Mouse (Mus musculus): Measurements from ENCODE around the gene Ctsz. TPM values are rescaled to one million over a fixed set of nuclear protein-coding genes. Genes with fewer than 3 reads are reported as not detected.

Ctsz gene
- polyA plus RNA-seq, 1 experiment: 166 TPM

DNA sequence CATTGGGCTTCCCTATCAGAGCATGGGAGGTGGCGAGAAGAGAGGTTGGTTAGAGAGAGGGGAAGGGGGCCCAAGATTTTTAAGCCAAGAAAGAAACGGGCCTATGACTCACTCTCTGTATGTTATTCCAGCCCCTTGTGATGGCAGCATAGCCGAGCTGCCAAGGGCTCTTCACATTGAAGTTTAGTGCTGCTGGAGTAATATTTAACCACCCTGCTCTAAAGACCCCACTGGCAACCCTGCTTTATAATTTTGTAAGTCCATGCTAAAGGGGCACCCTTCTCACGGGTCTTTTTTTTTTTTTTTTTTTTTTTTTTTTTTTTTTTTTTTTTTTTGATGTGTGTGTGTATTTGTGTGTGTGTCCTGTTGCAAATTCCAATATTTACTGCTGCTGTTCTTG is 3.1 kb upstream of the Ctsz start:
- no peak for DNase-seq (ENCODE audit: low read depth)

DNA sequence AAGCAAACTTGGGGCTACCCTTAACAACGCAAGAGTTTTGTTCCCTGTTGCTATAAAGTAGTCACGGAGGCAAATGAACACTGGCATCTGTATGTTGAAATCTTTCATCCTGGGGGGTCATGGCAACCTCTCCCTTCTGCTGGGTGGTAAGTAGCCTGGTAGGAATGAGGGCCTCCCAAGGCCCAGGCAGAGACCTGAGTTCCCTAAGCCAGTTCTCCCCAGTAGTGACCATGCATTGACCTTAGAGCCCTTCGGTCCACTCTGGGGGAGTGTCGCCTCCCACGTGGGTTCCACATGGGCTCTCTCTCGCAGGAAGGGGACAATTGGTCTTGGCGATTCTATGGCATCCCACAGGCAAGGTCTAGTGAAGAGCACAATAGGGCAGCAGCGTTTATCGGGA is 1.1 kb upstream of the Ctsz start:
- DNase-seq (ENCODE audit: low read depth): no peak

DNA sequence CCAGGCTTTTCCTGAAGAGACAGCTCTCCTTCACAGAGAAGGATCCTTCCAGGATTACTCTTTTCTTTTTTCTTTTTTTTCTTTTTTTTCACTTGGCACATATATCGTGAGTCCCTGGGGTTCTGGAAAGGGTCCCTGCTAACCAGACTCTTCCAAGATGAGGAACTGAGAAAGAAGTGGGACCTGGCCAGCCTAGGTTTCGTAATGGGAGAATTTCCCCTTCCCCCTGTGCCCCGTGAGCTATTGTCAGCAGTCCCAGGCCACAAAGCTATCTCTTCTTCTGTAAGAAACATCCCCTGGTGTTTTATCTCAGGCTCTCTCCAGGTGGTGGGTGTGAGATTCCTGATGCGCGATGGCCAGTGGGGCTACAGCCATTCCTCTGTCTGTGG is 605 bp upstream of the Ctsz start:
- DNase-seq (ENCODE audit: low read depth): no peak

DNA sequence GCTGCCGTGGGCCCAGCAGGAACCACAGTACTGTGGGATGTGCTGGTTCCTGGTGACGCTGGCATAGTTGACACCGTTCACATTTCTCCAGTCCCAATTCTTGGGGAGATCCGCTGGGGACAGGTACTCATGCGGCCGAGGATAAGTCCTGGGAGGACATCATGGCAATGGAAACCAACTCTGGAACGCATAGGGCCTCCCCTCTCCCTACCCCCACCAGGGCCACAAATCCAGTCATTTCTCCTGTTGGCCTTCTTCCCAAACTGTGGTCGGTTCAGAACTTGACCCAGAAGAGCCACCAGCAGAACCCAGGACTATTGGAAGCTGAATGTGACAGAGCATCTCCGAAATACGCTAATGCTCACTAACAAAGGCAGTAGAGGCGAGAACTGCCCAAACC is 658 bp downstream of the Ctsz start:
- DNase-seq (ENCODE audit: low read depth): no peak

DNA sequence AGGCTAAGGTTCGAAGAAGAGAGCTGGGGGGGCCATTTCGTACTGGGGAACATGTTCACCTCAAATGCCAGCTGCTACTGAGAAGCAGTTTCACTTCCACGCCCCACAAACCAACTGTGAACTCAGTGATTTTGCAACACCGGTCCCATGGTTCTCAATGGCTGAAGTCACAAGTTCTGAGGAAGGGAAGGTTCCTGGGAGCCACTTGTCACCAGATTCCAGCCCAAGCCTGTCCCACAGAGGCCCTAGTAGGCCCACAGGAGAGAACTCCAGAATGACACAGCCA is 1.2 kb downstream of the Ctsz start:
- DNase-seq (ENCODE audit: low read depth): no peak

DNA sequence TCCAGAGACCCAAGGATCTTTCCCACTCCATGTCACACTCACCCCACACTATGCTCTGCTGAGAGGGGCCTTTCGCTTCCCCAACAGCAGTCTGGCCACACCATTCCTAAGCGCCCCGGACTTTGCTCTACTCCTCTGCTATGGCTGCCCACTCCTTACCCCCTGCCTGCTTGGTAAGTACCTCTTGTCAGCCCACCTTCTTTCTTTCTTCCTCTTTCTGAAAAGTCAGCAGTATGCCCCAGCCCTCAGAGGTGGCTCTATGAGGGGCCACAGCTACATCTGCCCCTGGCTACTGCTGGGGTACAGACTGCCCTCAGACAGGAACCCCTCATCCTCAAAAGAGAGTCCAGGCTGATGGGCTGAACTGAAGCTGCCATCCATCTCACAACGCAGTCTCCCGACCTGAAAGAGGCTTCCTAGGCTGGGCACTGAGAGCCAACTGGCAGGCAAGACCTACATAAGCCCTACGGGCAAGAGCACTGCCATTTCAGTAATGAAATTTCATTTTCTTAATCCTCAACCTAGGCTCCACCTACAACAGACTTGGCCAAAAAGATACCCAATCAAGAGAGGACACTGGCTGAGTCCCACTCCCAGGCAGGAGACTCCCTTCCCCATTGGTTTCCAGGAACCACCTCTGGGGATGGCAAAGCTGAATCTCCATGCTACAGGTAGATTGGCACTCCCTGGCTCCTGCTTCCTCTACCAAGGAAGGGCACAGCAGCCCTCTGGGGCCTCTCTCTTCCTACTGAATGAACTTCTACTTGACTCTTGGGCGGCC is 1.7 kb downstream of the Ctsz start:
- no peak for DNase-seq (ENCODE audit: low read depth)

DNA sequence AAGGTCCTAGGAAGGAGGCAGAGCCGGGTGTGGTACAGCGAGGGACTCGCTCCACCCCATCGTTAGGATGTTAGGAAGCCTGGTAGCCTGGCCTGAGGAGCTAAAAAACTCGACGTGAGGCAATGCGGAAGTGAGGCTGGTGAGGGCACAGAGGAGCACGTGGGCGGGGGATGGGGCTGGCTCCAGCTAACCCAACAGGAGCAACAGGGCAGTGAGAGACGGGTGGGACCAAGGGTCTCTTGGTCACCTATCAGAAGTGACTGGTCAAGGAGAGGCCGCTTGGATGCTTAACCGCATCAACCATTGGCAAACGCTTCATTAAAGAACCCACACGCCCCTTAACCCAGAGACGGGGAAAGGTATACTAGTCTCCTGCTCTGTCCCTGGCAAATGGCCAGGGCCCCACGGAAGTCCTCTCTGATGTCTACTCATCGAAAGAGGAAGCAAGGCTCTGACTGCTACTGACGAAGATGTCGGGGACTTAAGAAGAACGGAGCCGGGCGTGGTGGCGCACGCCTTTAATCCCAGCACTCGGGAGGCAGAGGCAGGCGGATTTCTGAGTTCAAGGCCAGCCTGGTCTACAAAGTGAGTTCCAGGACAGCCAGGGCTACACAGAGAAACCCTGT is 2.6 kb downstream of the Ctsz start:
- no peak for DNase-seq (ENCODE audit: low read depth)

DNA sequence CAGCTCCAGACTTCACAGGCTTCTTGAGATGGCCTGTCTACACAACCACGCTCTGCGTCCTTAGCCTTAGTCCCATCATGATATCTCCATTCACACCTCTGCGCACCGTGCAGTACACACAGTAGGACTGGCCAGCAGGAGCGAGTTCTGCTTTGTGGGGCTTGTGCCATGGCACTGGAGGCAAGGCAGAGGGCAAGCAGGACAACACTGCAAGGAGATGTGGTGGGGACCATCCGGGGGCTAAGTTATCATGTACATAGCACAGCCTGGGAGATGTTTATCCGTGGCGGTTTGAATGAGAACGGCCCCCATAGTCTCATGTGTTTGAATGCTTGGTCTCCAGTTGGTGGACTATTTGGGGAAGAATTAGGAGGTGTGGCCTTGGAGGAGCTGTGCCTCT is 3.9 kb downstream of the Ctsz start:
- DNase-seq (ENCODE audit: low read depth): no peak

DNA sequence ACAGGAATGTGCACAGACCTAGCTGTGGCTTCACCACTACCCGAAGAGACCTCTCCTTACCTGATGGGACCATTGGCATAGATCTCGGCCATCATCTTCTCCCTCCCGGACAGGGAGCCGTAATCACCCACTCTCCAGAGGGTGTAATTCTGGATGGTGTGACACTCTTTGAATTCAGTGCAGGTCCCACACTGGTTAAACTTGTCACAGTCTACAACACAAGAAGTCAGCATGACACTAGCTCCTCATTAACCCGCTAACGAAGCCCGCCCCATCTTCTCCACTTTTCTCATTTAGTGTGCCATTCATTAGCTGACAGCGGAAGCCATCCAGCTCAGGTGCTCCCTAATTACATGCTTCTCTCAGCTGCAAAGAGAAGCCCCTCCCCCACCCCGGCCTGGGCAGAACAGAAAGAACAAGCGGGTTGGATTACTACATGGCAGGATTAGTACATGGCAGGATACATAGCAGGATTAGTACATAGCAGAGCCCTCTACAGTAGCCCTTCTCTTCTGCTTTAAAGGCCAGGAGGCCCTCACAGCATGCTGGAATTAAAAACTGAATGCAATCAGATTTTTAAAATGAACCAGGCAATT is 9.7 kb downstream of the Ctsz start:
- DNase-seq (ENCODE audit: low read depth): no peak

DNA sequence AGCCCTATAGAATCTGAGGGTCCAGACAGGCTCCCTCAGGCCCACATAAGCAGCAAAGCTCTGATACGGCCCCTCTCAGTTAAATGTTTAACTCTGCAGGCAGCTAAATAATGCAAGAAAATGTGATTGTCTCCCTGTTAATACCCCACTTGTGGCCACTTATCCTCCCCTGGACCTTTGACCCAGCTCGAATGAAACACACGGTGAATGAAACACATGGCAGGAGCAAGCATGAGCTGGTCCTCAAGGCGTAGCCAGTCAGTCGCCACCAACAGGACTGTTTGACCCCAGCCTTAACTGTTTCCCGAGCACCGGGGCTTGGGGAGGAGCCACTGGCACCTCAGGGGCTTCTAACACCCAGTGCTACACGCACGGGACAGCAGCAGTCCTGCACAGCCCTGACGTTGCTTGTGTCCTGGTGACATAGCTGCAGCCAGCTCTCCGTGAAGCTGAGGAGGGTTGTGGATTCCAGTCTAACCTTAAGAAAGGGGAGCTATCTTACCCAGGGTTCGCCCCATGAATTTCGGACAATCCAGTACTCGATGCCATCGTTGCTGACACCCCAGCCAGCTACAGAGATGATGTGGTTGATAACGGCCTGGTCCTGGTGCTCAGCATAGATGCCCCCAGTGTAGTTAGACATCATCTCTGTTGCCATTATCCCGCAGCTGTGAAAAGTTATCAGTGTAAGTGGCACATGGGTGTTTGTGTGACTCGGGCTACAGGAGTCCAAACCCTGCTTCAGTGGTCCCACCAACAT is 10.6 kb downstream of the Ctsz start:
- no peak for DNase-seq (ENCODE audit: low read depth)

DNA sequence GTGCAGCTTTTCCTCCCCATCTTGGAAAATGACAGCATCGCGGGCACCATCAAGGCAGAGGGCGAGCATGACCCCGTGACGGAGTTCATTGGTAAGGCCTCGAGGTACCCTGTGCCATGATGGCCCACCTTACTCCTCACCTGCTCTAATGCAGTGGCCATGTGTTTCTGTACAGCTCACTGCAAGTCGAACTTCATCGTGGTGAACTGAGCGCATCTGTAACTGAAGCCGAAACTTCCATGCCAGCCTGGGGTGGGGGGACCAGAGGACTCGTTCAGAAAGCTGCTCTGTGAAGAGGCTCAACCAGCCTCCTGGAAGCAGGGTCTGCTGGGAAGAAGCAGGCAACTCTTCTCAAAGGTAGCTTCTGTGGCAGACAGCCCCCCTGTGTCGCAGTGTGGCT is 12.0 kb downstream of the Ctsz start:
- no peak for DNase-seq (ENCODE audit: low read depth)

DNA sequence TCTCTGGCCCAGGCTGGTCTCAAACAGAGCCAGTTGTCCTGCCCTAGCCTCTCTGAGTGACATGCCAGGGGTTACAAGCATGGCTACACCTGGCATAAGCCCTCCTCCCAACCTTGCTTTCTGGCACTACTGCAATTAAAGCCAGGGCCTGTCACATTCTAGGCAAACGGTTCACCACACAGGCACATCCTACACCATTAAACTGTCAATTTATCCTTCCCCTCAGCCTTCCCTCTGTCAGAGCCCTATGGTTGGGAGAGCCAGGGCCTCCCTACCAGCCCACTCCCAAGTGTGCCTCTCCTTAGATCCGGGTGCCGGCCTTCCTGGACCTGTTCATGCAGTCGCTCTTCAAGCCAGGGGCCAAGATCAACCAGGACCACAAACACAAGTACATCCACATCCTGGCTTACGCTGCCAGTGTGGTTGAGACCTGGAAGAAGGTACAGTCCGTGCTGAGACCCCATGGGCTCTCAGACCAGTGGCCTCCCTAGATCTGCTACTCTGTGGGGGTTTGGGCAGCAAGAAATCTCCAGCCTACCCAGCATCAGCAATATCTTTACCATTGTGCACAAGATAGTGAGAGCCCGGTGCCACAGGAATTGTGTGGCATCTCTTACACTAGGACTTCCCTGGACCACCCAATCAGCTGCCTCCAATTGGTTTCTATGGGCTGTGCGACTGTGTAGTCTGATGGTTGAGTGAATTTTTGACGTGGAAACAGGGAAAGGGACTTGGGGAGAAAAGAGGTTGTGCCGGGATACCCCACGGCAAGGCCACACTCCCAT is 14.3 kb downstream of the Ctsz start:
- no peak for DNase-seq (ENCODE audit: low read depth)

DNA sequence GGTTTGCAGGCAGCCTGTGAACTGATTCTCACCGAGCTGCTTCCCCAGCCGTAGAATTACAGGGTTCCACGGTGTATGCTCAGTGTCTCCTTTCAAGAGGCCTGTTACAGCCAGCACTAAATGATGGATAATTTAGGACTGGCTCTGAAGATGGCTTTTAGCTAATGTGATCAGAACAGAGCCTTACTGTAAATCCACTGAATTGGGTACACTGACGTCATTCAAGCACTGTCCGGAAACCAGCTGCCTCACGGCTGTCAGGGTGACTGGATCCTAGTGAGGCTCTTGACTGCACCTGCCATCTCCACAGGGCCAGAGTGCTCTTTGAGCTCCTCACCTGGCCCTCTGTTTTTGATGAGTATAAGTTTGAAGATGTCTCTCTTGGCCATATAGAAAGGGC is 17.7 kb downstream of the Ctsz start:
- no peak for DNase-seq (ENCODE audit: low read depth)

DNA sequence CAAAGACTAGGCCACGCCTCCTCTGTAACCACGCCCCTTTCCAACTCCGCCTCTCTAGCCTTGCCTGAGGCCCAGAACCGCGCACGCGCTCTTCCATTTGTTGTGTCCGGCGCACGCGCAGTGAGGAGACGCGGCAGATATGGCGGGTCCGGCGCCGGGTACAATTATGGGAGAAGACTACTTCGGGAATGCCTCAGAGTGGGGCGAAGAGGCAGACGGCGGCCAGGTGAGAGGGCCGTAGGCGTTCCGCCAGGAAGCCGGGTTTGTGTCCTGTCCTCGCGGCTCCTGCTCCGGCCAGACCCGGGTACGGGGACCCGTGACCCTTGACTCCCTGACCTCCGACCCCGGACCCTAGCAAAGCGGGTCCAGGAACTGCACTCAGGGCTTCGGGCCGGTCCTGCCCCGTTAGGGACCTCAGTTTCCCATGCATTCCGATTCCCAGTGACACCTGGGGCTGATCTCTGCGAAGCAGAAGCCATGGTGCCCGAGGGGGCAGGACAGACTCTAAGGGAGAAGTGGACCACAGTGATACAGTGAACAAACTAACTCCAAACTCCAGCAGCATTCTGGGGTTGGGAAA is 23.0 kb downstream of the Ctsz start, which contains the start of gene Nelfcd:
Gene Nelfcd, plus strand, starts transcription at position 74 of the 580 bp plus-strand sequence.
- peak; percentile 42 for DNase-seq (ENCODE audit: low read depth)

DNA sequence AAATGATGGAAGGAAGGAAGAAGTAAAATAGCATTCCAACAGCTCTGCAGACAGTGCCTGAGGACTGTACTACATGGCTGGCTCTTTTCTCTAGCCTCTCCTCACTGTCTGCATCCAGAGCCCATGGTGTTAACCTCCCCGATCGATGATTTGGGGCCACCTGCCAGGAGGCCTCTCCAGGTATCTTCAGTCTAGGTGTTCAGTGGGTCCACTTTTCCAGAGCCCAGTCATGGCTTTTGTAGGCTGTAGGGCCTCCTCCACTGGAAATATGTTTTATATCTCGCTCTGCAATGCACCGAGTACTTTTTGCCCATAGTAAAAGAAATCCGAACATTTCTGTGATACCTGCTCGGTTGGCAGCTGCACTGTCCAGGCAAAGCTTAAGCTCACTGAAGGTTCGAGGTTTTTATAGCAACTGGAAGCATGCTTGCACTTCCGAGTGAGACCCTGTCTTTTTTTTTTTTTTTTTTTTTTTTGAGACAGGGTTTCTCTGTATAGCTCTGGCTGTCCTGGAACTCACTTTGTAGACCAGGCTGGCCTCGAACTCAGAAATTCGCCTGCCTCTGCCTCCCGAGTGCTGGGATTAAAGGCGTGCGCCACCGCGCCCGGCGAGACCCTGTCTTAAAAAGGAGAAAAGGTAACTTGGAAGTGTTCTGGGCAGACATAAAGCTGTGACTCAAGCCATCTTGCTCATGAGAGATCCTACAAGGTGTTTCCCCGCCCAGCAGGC is 23.7 kb downstream of the Ctsz start:
- DNase-seq (ENCODE audit: low read depth): no peak

DNA sequence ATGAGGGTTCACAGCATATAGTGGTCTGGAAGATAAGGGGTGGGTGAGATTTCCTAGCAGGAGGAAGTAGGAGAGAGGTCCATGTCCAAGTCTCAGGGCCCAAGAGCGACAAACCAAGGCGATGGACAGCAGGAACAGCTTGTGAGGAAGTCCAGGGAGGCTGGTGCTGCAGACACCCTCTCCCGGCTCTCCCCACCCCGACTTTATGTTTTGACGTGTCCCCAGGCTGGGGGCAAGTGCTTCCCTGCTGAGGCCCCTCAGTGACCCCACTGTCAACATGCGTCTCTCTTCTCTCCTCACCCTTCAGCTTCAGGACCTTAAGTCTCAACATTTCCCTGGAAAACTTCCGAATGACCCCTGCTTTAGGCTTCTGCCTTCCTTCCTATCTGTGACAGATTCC is 25.7 kb downstream of the Ctsz start:
- DNase-seq (ENCODE audit: low read depth): no peak

DNA sequence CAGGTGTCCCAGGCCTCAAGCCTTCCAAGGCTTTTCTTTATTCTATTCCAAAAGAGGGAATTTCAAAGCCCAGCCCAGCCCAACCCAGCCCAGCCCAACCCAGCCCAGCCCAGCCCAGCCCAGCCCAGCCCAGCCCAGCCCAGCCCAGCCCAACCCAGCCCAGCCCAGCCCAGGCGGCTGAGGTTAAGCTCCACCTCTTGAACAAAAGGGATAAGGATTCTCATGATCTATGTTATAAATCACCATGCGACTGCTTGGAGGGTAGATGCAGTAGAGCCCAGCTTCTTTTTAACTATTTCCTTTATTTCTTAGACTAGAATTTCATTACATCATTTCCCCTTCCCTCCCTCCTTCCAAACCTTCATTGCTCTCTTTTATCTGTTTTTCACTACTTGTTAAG is 28.6 kb downstream of the Ctsz start:
- DNase-seq (ENCODE audit: low read depth): no peak

DNA sequence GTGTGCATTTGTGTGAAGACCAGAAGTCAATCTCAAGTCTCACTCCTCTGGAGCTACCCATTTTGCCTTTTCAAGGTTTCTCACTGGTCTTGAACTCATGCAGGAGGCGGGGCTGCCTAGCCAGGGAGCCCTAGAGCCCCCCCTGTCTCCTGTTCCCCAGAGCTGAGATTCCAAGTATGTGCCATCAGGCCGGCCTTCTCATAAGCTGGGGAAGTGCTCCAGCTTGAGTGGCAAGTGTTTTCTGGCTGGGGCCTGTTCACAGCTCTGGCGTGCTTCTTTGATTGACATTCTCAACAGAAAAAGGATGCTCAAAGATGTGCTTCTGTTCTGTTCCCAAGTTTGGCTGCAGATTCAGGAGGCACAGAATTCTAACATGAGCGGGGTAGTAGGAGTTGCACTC is 38.4 kb downstream of the Ctsz start:
- DNase-seq (ENCODE audit: low read depth): no peak

DNA sequence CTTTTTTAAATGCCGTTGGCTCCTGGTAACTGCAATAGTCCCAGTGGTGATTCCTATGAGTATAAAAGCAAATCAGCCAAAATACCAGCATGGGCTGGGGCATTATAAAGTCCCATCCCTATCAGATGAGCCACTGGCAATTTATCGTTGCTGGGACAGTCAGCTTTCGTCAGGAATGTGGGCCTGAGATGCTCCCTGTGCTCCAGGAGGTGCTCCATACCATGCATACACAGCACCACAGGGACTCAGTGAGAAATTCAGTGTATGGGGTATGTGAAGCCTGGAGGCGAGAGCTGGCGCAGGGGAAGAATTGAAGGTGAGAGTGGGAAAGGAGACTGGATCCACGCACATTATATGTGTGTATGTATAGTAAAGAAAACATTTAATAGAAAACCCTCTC is 41.0 kb downstream of the Ctsz start:
- DNase-seq (ENCODE audit: low read depth): no peak

DNA sequence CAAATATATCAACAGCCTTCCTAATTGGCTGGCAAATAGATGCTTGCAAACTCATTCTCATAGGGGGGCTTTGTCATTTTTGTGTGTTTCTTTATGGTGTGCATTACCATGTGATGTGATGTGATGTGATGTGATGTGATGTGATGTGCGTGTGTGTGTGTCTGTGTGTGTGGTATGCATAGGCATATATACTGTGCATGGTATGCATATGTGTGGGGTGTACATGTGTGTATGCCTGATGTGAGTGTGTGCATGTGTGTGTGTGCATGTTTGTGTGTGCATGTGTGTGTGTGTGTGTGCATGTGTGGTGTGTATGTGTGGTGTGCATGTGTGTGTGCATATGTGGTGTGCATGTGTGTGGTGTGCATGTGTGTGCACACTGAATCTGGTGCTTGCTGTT is 41.8 kb downstream of the Ctsz start:
- DNase-seq (ENCODE audit: low read depth): no peak

DNA sequence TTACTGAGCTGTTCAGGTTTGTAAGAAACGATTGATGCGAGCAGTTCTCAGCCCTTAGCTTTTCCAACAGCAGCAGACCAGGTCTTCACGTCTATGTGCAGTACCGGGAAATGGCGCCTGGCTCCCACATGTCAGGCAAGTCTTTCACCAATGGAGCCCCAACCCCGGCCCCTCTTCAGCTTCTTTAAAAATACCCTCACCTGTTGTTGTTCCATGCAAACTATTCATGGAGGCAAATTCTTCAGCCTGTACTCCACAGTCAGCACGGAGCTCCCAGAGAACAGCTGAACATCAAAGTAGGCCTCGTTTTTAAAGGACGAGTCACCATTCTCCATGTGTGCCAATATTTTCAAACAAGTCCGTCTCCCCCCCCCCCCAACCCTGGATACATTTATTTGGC is 42.2 kb downstream of the Ctsz start:
- no peak for DNase-seq (ENCODE audit: low read depth)
